Mouse (Mus musculus) embryonic facial prominence, embryonic 13.5 days (tissue): Measurements from ENCODE around the gene Frmd4a. TPM values are rescaled to one million over a fixed set of nuclear protein-coding genes. Genes with fewer than 3 reads are reported as not detected.
A peak's percentile ranks its signal among the peaks of the same experiment; 100 is the strongest.

Experiments
- ATAC-seq: fragments of 200-750 bp; cut with Nextera tagmentation; 2 replicates; pipeline ENCODE4 v1.8.0; 2017; ENCODE audit warnings: low read depth; ENCODE audit not compliant: insufficient number of reproducible peaks, insufficient read depth, low FRiP score, low TSS enrichment
- H3K27ac ChIP-seq: fragments of 300-500 bp; sonication (generic); 2 replicates; pipeline ENCODE4 v1.5.1; 2015; ENCODE audit warnings: moderate library complexity, mild to moderate bottlenecking, inconsistent platforms
- H3K27me3 ChIP-seq: fragments of 300-500 bp; sonication (generic); 2 replicates; pipeline ENCODE4 v1.6.1; 2015; ENCODE audit warnings: mild to moderate bottlenecking, inconsistent platforms
- H3K36me3 ChIP-seq: fragments of 300-500 bp; sonication (generic); 2 replicates; pipeline ENCODE4 v1.6.1; 2015; ENCODE audit warnings: mild to moderate bottlenecking, inconsistent platforms
- H3K4me1 ChIP-seq: fragments of 300-500 bp; sonication (generic); 2 replicates; pipeline ENCODE4 v1.6.1; 2015; ENCODE audit warnings: inconsistent platforms
- H3K4me2 ChIP-seq: fragments of 300-500 bp; sonication (generic); 2 replicates; pipeline ENCODE4 v1.6.1; 2015; ENCODE audit warnings: moderate library complexity, mild to moderate bottlenecking, inconsistent platforms
- H3K4me3 ChIP-seq: fragments of 300-500 bp; sonication (generic); 2 replicates; pipeline ENCODE4 v1.5.1; 2015; ENCODE audit warnings: mild to moderate bottlenecking, inconsistent platforms
- H3K9ac ChIP-seq: fragments of 300-500 bp; sonication (generic); 2 replicates; pipeline ENCODE4 v1.6.1; 2015; ENCODE audit warnings: mild to moderate bottlenecking, inconsistent platforms
- H3K9me3 ChIP-seq: fragments of 300-500 bp; sonication (generic); 2 replicates; pipeline ENCODE4 v1.6.1; 2016; ENCODE audit warnings: inconsistent platforms
- WGBS: fragments of 180-500 bp; shearing (Covaris S2); methylation state at CpG from one replicate; pipeline ENCODE4 v1.1.7; 2015; ENCODE audit warnings: mixed read lengths; 5-methylcytosine and 5-hydroxymethylcytosine counted together
- polyA plus RNA-seq: library from polyadenylated mRNA; unstranded; fragments of >200 nt; fragmentation: Nextera tagmentation; extraction: Ambion mirVana; gene quantifications from 2 replicates; pipeline ENCODE4 v1.2.1, GENCODE M21; 2015

The Frmd4a gene
- 50.8 and 58.6 TPM in 2 replicates for polyA plus RNA-seq

DNA sequence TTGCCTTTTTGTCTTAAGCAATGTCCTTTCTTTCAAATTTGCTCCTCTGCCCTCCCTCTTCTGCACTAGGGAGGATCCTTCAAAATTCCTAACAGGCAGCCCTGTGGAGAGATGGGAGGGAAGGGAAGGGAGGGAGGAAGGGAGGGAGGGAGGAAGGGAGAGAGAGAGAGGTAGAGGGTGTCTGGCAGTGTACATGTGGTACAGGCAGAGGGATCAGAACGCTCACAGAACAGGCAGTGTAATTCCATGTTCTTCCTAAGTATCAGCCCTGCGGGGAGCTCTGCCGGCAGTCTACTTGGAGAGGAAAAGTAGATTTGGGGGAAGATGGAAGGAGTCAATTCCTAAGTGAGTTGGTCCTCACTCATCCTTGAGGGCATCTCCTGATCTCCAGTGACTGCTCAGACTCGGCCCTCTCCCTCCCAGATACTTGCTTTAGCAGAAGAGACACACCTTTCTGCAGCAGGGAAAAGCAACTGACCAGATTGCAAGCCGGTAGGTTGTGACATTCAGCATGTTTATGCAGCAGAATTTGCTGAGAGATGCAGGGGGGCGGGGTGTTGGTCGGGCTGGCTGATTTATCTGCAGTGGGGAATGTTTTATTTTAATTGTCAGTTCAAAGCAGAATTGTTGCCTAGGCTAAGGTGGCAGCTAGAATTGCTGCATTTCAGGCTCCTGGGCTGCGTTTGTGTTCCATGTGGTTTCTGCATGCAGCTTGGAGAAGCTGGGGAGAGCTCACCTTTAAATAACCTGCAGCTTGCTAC is at the start of gene Frmd4a:
Gene Frmd4a (plus strand): TSS at position 190 of the 761 bp plus-strand sequence.
- H3K27ac ChIP-seq: no peak within 1 kb of the TSS
- 38% methylated on average over 8 of the region's 8 CpGs for whole genome bisulfite sequencing

GRCm38 (mm10) chr2:3988876-3989275 is 28.6 kb upstream of the Frmd4a start:
- H3K4me1 ChIP-seq: no peaks in the 10 kb centered on the region
- no peaks in the 10 kb centered on the region for H3K36me3 ChIP-seq
- no peak overlapping the region for H3K27ac ChIP-seq
- no peak overlapping the region for H3K4me2 ChIP-seq
- H3K9me3 ChIP-seq: no peaks in the 10 kb centered on the region
- H3K27me3 ChIP-seq: no peaks in the 10 kb centered on the region
- no peak for ATAC-seq
- no peak overlapping the region for H3K9ac ChIP-seq
- WGBS: 85% methylated on average over 7 of the region's 7 CpGs
- no peak overlapping the region for H3K4me3 ChIP-seq

More for the DNA sequence above, at the start of gene Frmd4a:
- Histone ChIP-seq H3K4me2 (peak within 1 kb of the TSS; percentile 48), H3K9ac (peak within 1 kb of the TSS; percentile 54; the same call in 1 of the 2 replicates), H3K4me3 (0 out of 2 replicates have a peak within 1 kb of the TSS, but pooled peaks have one; percentile 8), H3K36me3 (no peaks in the 10 kb centered on the region), H3K27me3 (no peaks in the 10 kb centered on the region; the same call in 1 of the 2 replicates), H3K4me1 (peaks cover 19% of the 10 kb centered on the region), H3K9me3 (no peaks in the 10 kb centered on the region)
- no peak for ATAC-seq

- H3K27ac ChIP-seq: no peak overlapping the region
- WGBS: 80% methylated on average over 1 of the region's 1 CpGs
- H3K9ac ChIP-seq: no peak overlapping the region
- no peaks in the 10 kb centered on the region for H3K27me3 ChIP-seq
- no peaks in the 10 kb centered on the region for H3K4me1 ChIP-seq
- no peak overlapping the region for H3K4me2 ChIP-seq
- no peaks in the 10 kb centered on the region for H3K36me3 ChIP-seq
- no peaks in the 10 kb centered on the region for H3K9me3 ChIP-seq
- H3K4me3 ChIP-seq: no peak overlapping the region
- ATAC-seq: no peak
Measured at GRCm38 (mm10) chr2:3990431-3990830, 27.1 kb upstream of the Frmd4a start.

DNA sequence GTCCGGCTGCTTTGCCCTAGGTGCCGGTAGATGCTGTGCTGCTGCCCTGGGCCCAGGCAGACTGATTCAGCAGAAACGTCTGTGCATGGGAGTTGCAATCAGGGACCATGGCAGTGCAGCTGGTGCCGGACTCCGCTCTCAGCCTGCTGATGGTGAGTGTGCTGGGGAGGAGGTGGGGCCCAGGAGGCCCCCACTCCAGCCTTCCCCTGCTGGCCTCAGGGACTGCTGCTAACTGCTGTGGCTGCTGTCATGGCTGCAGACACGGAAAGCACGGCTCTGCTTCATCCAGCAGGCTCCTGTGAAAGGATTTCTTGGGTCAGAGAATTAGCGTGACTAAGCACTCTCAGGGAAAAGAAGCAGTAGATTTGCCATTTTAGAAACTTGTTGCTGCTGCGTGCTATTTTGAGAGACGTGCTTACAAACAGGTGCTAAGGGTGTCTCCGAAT is 937 bp downstream of the Frmd4a start:
- H3K27ac ChIP-seq: no peak overlapping the region
- H3K36me3 ChIP-seq: no peaks in the 10 kb centered on the region
- 27% methylated on average over 11 of the region's 11 CpGs for WGBS
- ATAC-seq: no peak
- no peaks in the 10 kb centered on the region for H3K9me3 ChIP-seq
- peak overlapping the region; percentile 54; the same call in 1 of the 2 replicates for H3K9ac ChIP-seq
- H3K4me2 ChIP-seq: peak overlapping the region; percentile 48
- peaks cover 19% of the 10 kb centered on the region for H3K4me1 ChIP-seq
- no peaks in the 10 kb centered on the region; the same call in 1 of the 2 replicates for H3K27me3 ChIP-seq
- H3K4me3 ChIP-seq: 0 out of 2 replicates have a peak overlapping the region, but pooled peaks have one; percentile 8

GRCm38 (mm10) chr2:4018909-4019308 is 1.4 kb downstream of the Frmd4a start:
- WGBS: 52% methylated on average over 4 of the region's 4 CpGs
- Histone ChIP-seq H3K4me3 (no peak overlapping the region), H3K4me2 (peak overlapping the region; percentile 48), H3K27me3 (no peaks in the 10 kb centered on the region; the same call in 1 of the 2 replicates), H3K4me1 (peaks cover 19% of the 10 kb centered on the region), H3K9me3 (no peaks in the 10 kb centered on the region), H3K9ac (no peak overlapping the region), H3K36me3 (no peaks in the 10 kb centered on the region), H3K27ac (no peak overlapping the region)
- no peak for ATAC-seq

DNA sequence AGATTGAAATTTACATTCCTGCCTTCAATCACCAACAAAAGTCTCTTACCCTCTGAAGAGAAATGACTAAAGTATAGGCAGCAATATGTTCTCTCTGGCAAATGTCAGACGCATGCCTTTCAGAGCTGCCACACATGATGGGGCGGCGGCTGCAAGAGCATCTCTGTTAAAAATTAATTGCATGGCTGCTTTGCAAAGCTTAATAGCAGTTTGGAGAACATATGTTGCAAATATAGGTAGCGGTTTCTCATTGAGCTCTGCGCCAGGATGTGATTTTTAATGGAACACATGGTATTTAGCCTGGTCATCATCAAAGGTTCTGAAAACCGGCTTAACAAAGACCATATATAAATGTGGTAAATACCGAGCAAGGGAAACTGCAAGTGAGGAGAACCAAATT is 7.4 kb downstream of the Frmd4a start:
- Histone ChIP-seq H3K4me3 (no peak overlapping the region), H3K4me1 (no peaks in the 10 kb centered on the region), H3K27me3 (no peaks in the 10 kb centered on the region), H3K36me3 (no peaks in the 10 kb centered on the region), H3K27ac (no peak overlapping the region), H3K9ac (no peak overlapping the region), H3K9me3 (no peaks in the 10 kb centered on the region), H3K4me2 (no peak overlapping the region)
- ATAC-seq: no peak
- 41% methylated on average over 7 of the region's 7 CpGs for WGBS

- no peaks in the 10 kb centered on the region for H3K36me3 ChIP-seq
- H3K4me2 ChIP-seq: no peak overlapping the region
- no peak for ATAC-seq
- no peak overlapping the region for H3K27ac ChIP-seq
- no peak overlapping the region for H3K4me3 ChIP-seq
- H3K27me3 ChIP-seq: no peaks in the 10 kb centered on the region
- 0 out of 2 replicates have a peak, but pooled peaks cover 4% of the 10 kb centered on the region for H3K9me3 ChIP-seq
- H3K4me1 ChIP-seq: no peaks in the 10 kb centered on the region
- WGBS: 62% methylated on average over 4 of the region's 4 CpGs
- no peak overlapping the region for H3K9ac ChIP-seq
Measured at GRCm38 (mm10) chr2:4029031-4029747, 11.7 kb downstream of the Frmd4a start.

- WGBS: 78% methylated on average over 4 of the region's 4 CpGs
- no peak for ATAC-seq
- no peaks in the 10 kb centered on the region for H3K27me3 ChIP-seq
Measured at GRCm38 (mm10) chr2:4036153-4036589, 18.7 kb downstream of the Frmd4a start.

GRCm38 (mm10) chr2:4036651-4037117 is 19.2 kb downstream of the Frmd4a start:
- Histone ChIP-seq H3K27ac (no peak overlapping the region), H3K4me2 (no peak overlapping the region), H3K4me1 (no peaks in the 10 kb centered on the region), H3K27me3 (no peaks in the 10 kb centered on the region), H3K9ac (no peak overlapping the region), H3K36me3 (no peaks in the 10 kb centered on the region), H3K4me3 (no peak overlapping the region), H3K9me3 (no peaks in the 10 kb centered on the region)
- WGBS: 87% methylated on average over 8 of the region's 8 CpGs
- ATAC-seq: no peak

More at GRCm38 (mm10) chr2:4036153-4036589, 18.7 kb downstream of the Frmd4a start:
- H3K9ac ChIP-seq: no peak overlapping the region
- H3K4me2 ChIP-seq: no peak overlapping the region
- no peaks in the 10 kb centered on the region for H3K4me1 ChIP-seq
- H3K27ac ChIP-seq: no peak overlapping the region
- H3K9me3 ChIP-seq: no peaks in the 10 kb centered on the region
- H3K4me3 ChIP-seq: no peak overlapping the region
- no peaks in the 10 kb centered on the region for H3K36me3 ChIP-seq

- H3K36me3 ChIP-seq: no peaks in the 10 kb centered on the region
- no peak overlapping the region for H3K4me2 ChIP-seq
- H3K27ac ChIP-seq: no peak overlapping the region
- WGBS: 31% methylated on average over 3 of the region's 3 CpGs
- no peaks in the 10 kb centered on the region for H3K4me1 ChIP-seq
- no peak for ATAC-seq
- H3K27me3 ChIP-seq: peaks cover 5% of the 10 kb centered on the region; the same call in 1 of the 2 replicates
- no peak overlapping the region for H3K4me3 ChIP-seq
- no peak overlapping the region for H3K9ac ChIP-seq
- H3K9me3 ChIP-seq: no peaks in the 10 kb centered on the region
Measured at GRCm38 (mm10) chr2:4042009-4042408, 24.5 kb downstream of the Frmd4a start.

DNA sequence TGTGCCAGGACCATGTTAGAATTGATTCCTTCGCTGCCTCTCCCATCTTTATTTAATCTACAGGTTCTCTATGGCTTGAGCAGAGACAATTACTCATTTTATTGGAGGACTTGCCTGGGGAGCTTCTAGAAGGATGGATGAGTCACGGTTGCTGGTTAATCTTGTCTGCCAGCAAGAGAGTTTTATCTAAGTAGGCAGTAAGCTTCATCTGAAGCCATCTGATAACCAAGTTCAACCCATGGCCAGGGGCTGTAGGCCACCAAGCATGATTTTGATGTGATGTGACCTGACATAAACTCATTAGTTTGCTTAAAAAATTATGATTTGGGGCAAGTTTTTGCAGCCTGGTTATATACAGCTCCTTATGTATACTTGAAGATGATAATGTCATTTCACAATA is 38.0 kb downstream of the Frmd4a start:
- no peak for ATAC-seq
- Histone ChIP-seq H3K4me1 (peaks cover 3% of the 10 kb centered on the region; the same call in 1 of the 2 replicates), H3K36me3 (no peaks in the 10 kb centered on the region), H3K4me3 (no peak overlapping the region), H3K9ac (no peak overlapping the region), H3K9me3 (no peaks in the 10 kb centered on the region), H3K27me3 (no peaks in the 10 kb centered on the region; the same call in 1 of the 2 replicates), H3K27ac (no peak overlapping the region), H3K4me2 (no peak overlapping the region)
- WGBS: 64% methylated on average over 2 of the region's 2 CpGs
